Mouse (Mus musculus): ENCODE measurements around the gene Serpinb2.

Serpinb2 gene

DNA sequence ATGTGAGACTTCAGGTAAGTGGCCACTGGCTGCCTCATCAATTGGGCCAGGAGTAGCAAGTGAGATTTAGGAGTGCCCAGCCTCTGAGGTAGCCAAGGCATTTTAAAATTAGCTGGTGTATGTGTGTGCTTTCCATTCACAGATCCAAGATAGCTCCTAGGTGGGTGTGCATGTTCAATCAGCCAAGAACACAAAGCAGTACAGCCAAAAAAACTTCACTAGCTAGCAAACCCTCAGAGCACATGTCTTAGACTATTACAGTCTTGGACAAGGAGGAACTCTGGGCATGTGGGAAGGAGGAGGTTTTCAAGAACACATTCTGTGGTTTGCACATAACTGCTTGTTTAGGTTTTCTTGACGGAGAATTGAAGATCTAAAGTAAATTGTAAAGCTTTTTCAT is 70.0 kb downstream of the Serpinb2 start:
- no peak for DNase-seq (ENCODE audit: low spot score)

DNA sequence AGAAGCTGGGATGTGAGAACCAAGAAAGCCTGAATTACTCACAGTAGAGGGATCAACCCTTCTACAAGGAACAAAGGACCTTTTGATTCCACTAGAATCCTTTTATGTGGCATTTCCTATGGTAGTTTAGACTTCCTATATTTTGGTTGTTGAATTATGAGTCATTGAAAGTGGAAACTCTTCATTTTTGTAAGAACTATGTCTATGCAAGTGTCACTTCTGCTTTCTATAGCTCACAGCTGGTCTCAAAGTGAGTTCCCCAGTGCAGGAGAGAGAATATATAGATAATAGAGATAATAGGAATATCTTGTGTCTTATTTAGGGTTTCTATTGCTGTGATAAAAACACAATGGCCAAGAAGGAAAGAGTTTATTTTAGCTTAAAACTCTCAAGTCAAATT is 71.7 kb downstream of the Serpinb2 start:
- no peak for DNase-seq (ENCODE audit: low spot score)

DNA sequence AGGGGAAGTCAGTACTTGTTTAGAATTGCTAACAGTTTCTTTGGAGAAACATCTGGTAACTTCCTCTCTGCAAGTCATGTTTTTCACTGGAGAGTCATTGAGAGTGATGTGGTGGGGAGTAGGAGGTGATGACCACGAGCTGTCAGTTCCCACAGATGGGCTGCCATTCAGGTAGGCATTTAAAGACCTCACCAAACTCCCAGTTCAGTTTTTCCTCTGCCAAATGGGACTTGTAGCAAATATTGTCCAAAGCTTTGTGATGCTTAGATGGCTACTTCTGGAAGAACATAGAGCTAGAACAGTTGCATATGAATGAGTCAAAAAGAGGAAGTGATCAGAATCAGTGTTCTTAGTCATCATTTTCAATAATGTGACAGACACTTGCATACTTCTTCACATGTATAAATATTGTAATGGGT is 72.7 kb downstream of the Serpinb2 start:
- no peak for DNase-seq (ENCODE audit: low spot score)

DNA sequence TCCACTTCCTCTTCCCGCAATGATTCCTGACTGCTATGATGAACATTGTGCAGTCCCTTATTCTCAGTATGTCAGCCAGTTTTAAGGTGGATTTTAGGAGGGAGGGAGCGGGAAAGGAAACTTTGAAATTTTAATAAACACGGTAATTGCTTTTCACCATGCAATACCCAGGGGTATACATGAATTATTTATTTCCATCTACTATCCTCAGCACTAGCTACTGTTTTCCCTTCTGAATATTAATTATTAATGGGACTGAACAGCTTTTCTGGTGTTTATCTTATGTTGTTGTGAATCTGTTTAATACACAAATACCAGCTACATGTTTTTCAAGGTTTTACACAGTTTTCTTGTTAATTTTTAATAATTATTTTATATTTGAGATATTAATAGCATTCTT is 73.7 kb downstream of the Serpinb2 start:
- DNase-seq (ENCODE audit: low spot score), result no peak
